In genomic region chr19:10362473-10363129, GRCm38 (mm10) we compare ENCODE assay signal across 23 mouse cellular contexts. TPM values are rescaled to one million over a fixed set of nuclear protein-coding genes. Genes with fewer than 3 reads are reported as not detected.
A peak's percentile ranks its signal among the peaks of the same experiment; 100 is the strongest.
DNase-seq lines count a peak whose midpoint lies in the region; ATAC-seq and TF ChIP-seq lines count a peak whose summit lies in the region.
"Had no signal": no experiment of that assay in that cellular context is flagged by ENCODE, and none has a peak within 500 bp of the region (broad histone marks: within the 10 kb centered on the region; RNA-seq: fewer than 3 reads in every experiment).

No protein-coding gene starts in this region.

- in situ Hi-C loops in Patski (cut with MboI; ENCODE audit: low pct_unique_long_range_greater_than_20kb) = no loop called here

- peak; percentile 28 for ATAC-seq in Patski
- ATAC-seq: activated CD4-positive, CD25-positive, alpha-beta regulatory T cell, adult 4 months; forebrain, embryonic 15.5 days; intestine, postnatal 0 days had no signal

- no peak for TF ChIP-seq CTCF in Patski (IDR thresholded peaks at IDR 0.05)

- H3K27me3 ChIP-seq in Patski = peaks cover 19% of the 10 kb centered on the region
- H3K27me3 ChIP-seq: forebrain, embryonic 15.5 days; liver, embryonic 15.5 days; lung, embryonic 15.5 days had no signal

- POLR2A ChIA-PET in Patski (lab: Charles Lee) = no interaction called here

- CTCF ChIA-PET in Patski (lab: Charles Lee) = no interaction called here

- peak; percentile 56 for DNase-seq in layer of hippocampus, adult 9-11 months
- no peak for DNase-seq in layer of hippocampus, postnatal 25 days (ENCODE audit: extremely low spot score in 1 of 2, low spot score in 1 of 2)
- peak; percentile 34 for DNase-seq in Patski (ENCODE audit: low read depth, low spot score)
- DNase-seq in brain, adult 2 months (ENCODE audit: low read depth, low spot score) = peak; percentile 75
- peak; percentile 61 to 72 for DNase-seq in right cerebral cortex, postnatal 10 days (ENCODE audit: low spot score in 2 of 2)
- DNase-seq in cerebellum, postnatal 36 days = no peak
- DNase-seq in spleen, adult 12 weeks (ENCODE audit: low spot score) = no peak
- DNase-seq: adrenal gland, adult 8-10 months; cerebellum, adult 9-10 months; gastrocnemius, postnatal 25 days; heart, adult 18-20 months; kidney, postnatal 25 days; liver; lung, postnatal 36 days; thymus, adult 18-20 months; thymus, postnatal 4 days had no signal

RNA-seq across cellular contexts. Expression of gene Syt7, which starts 26.3 kb away (rescaled TPM):
- total RNA-seq in layer of hippocampus, postnatal 25 days (2021) = 100 to 1,000 TPM; 258 to 328 TPM
- 4.1 TPM for polyA plus RNA-seq in Patski (2021)
- total RNA-seq: megakaryocyte-erythroid progenitor cell, adult 5-6 weeks; MEL had no signal

RNA-seq across cellular contexts. Expression of gene Dagla, which starts 57.9 kb away (rescaled TPM):
- total RNA-seq in layer of hippocampus, postnatal 25 days (2021) = 100 to 1,000 TPM; 121 to 142 TPM
- 2.9 TPM for polyA plus RNA-seq in Patski (2021)
- total RNA-seq: megakaryocyte-erythroid progenitor cell, adult 5-6 weeks; MEL had no signal

Comparison
In these comparisons a context has a peak if more than half of its experiments do, and no peak if none do; other contexts are left out.
1. DNase-seq: peak in layer of hippocampus, adult 9-11 months (single experiment), Patski (single experiment), brain, adult 2 months (single experiment) and right cerebral cortex, postnatal 10 days (2 of 2); none in layer of hippocampus, postnatal 25 days (0 of 2), cerebellum, postnatal 36 days (0 of 2) and spleen, adult 12 weeks (single experiment).